Mouse (Mus musculus) bone marrow macrophage, adult 2 months (primary cell): ENCODE data around the gene Dmrt3.

Experiments used
- CTCF ChIP-seq: IDR thresholded peaks from 2 replicates; pipeline ENCODE4 v1.5.1; 2012; ENCODE audit warnings: low read depth, mild to moderate bottlenecking, low read length, moderate library complexity
- POLR2A ChIP-seq: IDR thresholded peaks from 2 replicates; pipeline ENCODE4 v1.6.1; 2012; ENCODE audit warnings: mild to moderate bottlenecking, low read depth, low read length, borderline replicate concordance

DNA sequence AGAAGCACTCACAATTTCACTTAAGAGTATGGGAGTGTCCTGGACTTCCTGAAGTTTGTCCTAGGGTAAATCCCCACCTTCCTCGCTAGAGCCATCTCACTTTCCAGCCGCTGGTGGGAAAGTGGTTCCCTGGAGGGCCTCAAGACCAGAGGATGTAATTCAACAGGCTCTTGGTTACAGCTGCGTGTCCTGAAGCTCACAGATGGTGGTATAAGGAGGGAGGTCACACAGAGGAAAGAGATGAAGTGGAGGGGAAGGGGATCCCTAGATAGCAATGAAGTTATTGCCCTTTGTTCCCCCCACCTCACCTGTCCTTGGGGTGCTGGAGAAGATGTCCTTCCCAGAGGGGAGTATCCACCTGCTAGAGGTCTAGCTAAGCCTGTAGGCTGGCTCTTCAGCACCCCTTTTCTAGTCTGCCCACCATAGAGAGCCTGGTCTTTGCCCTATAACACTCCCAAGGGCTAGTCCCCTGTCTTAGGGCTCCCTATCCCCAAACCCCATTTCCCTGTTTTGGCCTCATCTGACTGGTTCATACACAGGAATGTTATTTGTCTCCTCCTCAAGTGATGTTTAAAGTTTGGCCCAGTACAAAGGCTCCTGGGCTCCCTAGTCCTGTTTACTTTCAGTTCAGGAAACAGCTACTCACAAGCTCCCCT is 59.6 kb downstream of the Dmrt3 start:
- no peak for TF ChIP-seq CTCF
- TF ChIP-seq POLR2A: no peak
